Mouse (Mus musculus) embryonic fibroblast, embryonic 13.5 days (primary cell): Measurements from ENCODE around the gene Gfm2.

ENCODE experiments used
- CTCF ChIP-seq: IDR thresholded peaks from 2 replicates; pipeline ENCODE4 v1.5.1; 2011; ENCODE audit warnings: mild to moderate bottlenecking, control low read depth, low read length, moderate library complexity, borderline replicate concordance; ENCODE audit not compliant: insufficient read depth
- POLR2A ChIP-seq: IDR thresholded peaks from 2 replicates; pipeline ENCODE4 v1.6.1; 2011; ENCODE audit warnings: low read depth, mild to moderate bottlenecking, control low read depth, low read length, moderate library complexity

DNA sequence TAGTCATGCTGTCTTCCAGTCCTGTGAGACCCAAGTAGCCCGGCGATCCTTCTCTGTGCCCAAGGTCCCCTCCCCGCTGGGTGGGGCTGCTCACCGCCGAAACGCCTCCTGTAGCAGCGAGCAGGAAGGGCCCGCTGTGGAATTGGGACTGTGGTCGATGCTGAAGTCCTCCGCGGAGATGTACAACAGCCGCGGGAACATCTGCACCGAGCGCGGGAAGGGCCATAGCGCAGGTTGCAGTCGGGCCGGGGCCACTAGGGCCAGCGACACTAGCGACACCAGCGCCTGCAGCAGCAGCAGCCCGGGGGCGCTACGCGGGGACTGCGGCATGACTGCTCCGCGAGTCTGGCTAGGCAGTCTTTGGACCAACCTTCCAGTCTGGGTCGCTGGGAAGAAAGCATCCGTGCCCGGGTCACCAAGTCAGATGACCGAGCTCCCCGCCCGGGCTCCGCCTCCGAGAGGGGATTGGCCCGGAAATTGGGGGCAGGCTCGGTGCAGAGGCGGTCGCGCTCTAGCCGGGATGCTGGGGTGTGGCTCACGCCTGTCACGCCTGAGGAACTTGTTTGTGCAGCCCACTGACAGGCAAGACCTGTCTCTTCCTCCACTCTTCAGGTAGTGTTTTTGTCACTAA, 60.3 kb downstream of the Gfm2 start, which contains the start of gene Hexb:
- TF ChIP-seq CTCF (no peak), POLR2A (peak; percentile 91)
